Mouse (Mus musculus) CH12F3 (cell line): ENCODE measurements around the gene Erv3.

Experiments
- in situ Hi-C: fragments of 300-500 bp; cut with MboI; formaldehyde crosslinking; loops from 2 replicates; pipeline ENCODE4 v1.14.3; 2020; ENCODE audit warnings: low sequenced_read_pairs

The Erv3 gene

GRCm38 (mm10) chr2:131827026-131827687 is 32.4 kb downstream of the Erv3 start:
- in situ Hi-C loops = loop anchor here (5.0 to 10.0 kb wide), 2 partner anchors 110 to 308 kb away; no protein-coding TSS in a partner anchor

GRCm38 (mm10) chr2:131825498-131825897 is 34.0 kb downstream of the Erv3 start:
- in situ Hi-C loops = loop anchor here (5.0 to 10.0 kb wide), 2 partner anchors 112 to 309 kb away; no protein-coding TSS in a partner anchor

- in situ Hi-C loops = loop anchor here (10.0 kb wide), 1 partner anchor 311 kb away; no protein-coding TSS in a partner anchor
Observed at GRCm38 (mm10) chr2:131823931-131824330, 35.6 kb downstream of the Erv3 start.

- in situ Hi-C loops = loop anchor here (10.0 kb wide), 1 partner anchor 312 kb away; no protein-coding TSS in a partner anchor
Observed at GRCm38 (mm10) chr2:131822492-131822891, 37.1 kb downstream of the Erv3 start.

- in situ Hi-C loops = loop anchor here (10.0 kb wide), 1 partner anchor 313 kb away; no protein-coding TSS in a partner anchor
Observed at GRCm38 (mm10) chr2:131821708-131821990, 37.9 kb downstream of the Erv3 start.

- in situ Hi-C loops = loop anchor here (10.0 kb wide), 1 partner anchor 314 kb away; no protein-coding TSS in a partner anchor
Observed at GRCm38 (mm10) chr2:131820932-131821707, 38.4 kb downstream of the Erv3 start.

GRCm38 (mm10) chr2:131820088-131820675 is 39.4 kb downstream of the Erv3 start:
- in situ Hi-C loops = loop anchor here (10.0 kb wide), 1 partner anchor 315 kb away; no protein-coding TSS in a partner anchor

GRCm38 (mm10) chr2:131814327-131814726 is 45.2 kb downstream of the Erv3 start:
- in situ Hi-C loops = loop anchor here (10.0 kb wide), 1 partner anchor 270 kb away; no protein-coding TSS in a partner anchor

- in situ Hi-C loops = loop anchor here (10.0 kb wide), 1 partner anchor 269 kb away; no protein-coding TSS in a partner anchor
Observed at GRCm38 (mm10) chr2:131813437-131813836, 46.1 kb downstream of the Erv3 start.

GRCm38 (mm10) chr2:131812480-131813137 is 46.9 kb downstream of the Erv3 start:
- in situ Hi-C loops = loop anchor here (10.0 kb wide), 1 partner anchor 268 kb away; no protein-coding TSS in a partner anchor

GRCm38 (mm10) chr2:131811607-131812006 is 47.9 kb downstream of the Erv3 start:
- in situ Hi-C loops = loop anchor here (10.0 kb wide), 1 partner anchor 267 kb away; no protein-coding TSS in a partner anchor

- in situ Hi-C loops = no loop called here
Observed at GRCm38 (mm10) chr2:131808856-131809255, 50.7 kb downstream of the Erv3 start.

GRCm38 (mm10) chr2:131807660-131808059 is 51.9 kb downstream of the Erv3 start:
- in situ Hi-C loops = no loop called here

GRCm38 (mm10) chr2:131806863-131807262 is 52.7 kb downstream of the Erv3 start:
- in situ Hi-C loops = no loop called here

- in situ Hi-C loops = no loop called here
Observed at GRCm38 (mm10) chr2:131805306-131805705, 54.2 kb downstream of the Erv3 start.

GRCm38 (mm10) chr2:131803801-131804200 is 55.7 kb downstream of the Erv3 start:
- in situ Hi-C loops = no loop called here
